Mouse (Mus musculus): ENCODE data around the gene Poc5. TPM values are rescaled to one million over a fixed set of nuclear protein-coding genes. Genes with fewer than 3 reads are reported as not detected.
A peak's percentile ranks its signal among the peaks of the same experiment; 100 is the strongest.

Poc5 gene
- total RNA-seq, 2 experiments from 2014 or later = 13.8 to 22.1 TPM

GRCm38 (mm10) chr13:96428531-96428930, 40.4 kb downstream of the Poc5 start:
- ATAC-seq (replicated peaks; ENCODE audit: low FRiP score, poor library complexity, severe bottlenecking) = no peak

- ATAC-seq (replicated peaks; ENCODE audit: low FRiP score, poor library complexity, severe bottlenecking) = 0 out of 2 replicates have a peak, but pooled peaks have one; percentile 50
Observed at GRCm38 (mm10) chr13:96431595-96432156, 43.6 kb downstream of the Poc5 start.

GRCm38 (mm10) chr13:96432376-96432811, 44.3 kb downstream of the Poc5 start:
- no peak for ATAC-seq (replicated peaks; ENCODE audit: low FRiP score, poor library complexity, severe bottlenecking)

GRCm38 (mm10) chr13:96433041-96433440, 44.9 kb downstream of the Poc5 start:
- no peak for ATAC-seq (replicated peaks; ENCODE audit: low FRiP score, poor library complexity, severe bottlenecking)

GRCm38 (mm10) chr13:96433648-96434190, 45.6 kb downstream of the Poc5 start:
- no peak for ATAC-seq (replicated peaks; ENCODE audit: low FRiP score, poor library complexity, severe bottlenecking)

- no peak for ATAC-seq (replicated peaks; ENCODE audit: low FRiP score, poor library complexity, severe bottlenecking)
Observed at GRCm38 (mm10) chr13:96434899-96435331, 46.8 kb downstream of the Poc5 start.

- no peak for ATAC-seq (replicated peaks; ENCODE audit: low FRiP score, poor library complexity, severe bottlenecking)
Observed at GRCm38 (mm10) chr13:96435793-96436192, 47.7 kb downstream of the Poc5 start.

GRCm38 (mm10) chr13:96436921-96437320, 48.8 kb downstream of the Poc5 start:
- ATAC-seq (replicated peaks; ENCODE audit: low FRiP score, poor library complexity, severe bottlenecking) = no peak

- ATAC-seq (replicated peaks; ENCODE audit: low FRiP score, poor library complexity, severe bottlenecking) = no peak
Observed at GRCm38 (mm10) chr13:96440436-96440835, 52.3 kb downstream of the Poc5 start.

GRCm38 (mm10) chr13:96450205-96450856, 62.2 kb downstream of the Poc5 start:
- no peak for ATAC-seq (replicated peaks; ENCODE audit: low FRiP score, poor library complexity, severe bottlenecking)

- no peak for ATAC-seq (replicated peaks; ENCODE audit: low FRiP score, poor library complexity, severe bottlenecking)
Observed at GRCm38 (mm10) chr13:96450869-96451268, 62.8 kb downstream of the Poc5 start.

GRCm38 (mm10) chr13:96451386-96452140, 63.5 kb downstream of the Poc5 start:
- no peak for ATAC-seq (replicated peaks; ENCODE audit: low FRiP score, poor library complexity, severe bottlenecking)

- ATAC-seq (replicated peaks; ENCODE audit: low FRiP score, poor library complexity, severe bottlenecking) = no peak
Observed at GRCm38 (mm10) chr13:96452621-96453020, 64.5 kb downstream of the Poc5 start.

- ATAC-seq (replicated peaks; ENCODE audit: low FRiP score, poor library complexity, severe bottlenecking) = no peak
Observed at GRCm38 (mm10) chr13:96454288-96454687, 66.2 kb downstream of the Poc5 start.

- no peak for ATAC-seq (replicated peaks; ENCODE audit: low FRiP score, poor library complexity, severe bottlenecking)
Observed at GRCm38 (mm10) chr13:96457566-96457965, 69.5 kb downstream of the Poc5 start.

GRCm38 (mm10) chr13:96458018-96458417, 69.9 kb downstream of the Poc5 start:
- ATAC-seq (replicated peaks; ENCODE audit: low FRiP score, poor library complexity, severe bottlenecking) = no peak

- ATAC-seq (replicated peaks; ENCODE audit: low FRiP score, poor library complexity, severe bottlenecking) = no peak
Observed at GRCm38 (mm10) chr13:96458606-96459005, 70.5 kb downstream of the Poc5 start.

GRCm38 (mm10) chr13:96462644-96463043, 74.5 kb downstream of the Poc5 start:
- no peak for ATAC-seq (replicated peaks; ENCODE audit: low FRiP score, poor library complexity, severe bottlenecking)

GRCm38 (mm10) chr13:96465315-96465714, 77.2 kb downstream of the Poc5 start:
- no peak for ATAC-seq (replicated peaks; ENCODE audit: low FRiP score, poor library complexity, severe bottlenecking)
